Mouse (Mus musculus): ENCODE measurements around the gene Cdc73.
"Not testable (repeated sequence)": the region's sequence is repeated elsewhere in the genome, so short reads cannot be mapped to it uniquely, and the experiment has no call there.

Cdc73 gene

DNA sequence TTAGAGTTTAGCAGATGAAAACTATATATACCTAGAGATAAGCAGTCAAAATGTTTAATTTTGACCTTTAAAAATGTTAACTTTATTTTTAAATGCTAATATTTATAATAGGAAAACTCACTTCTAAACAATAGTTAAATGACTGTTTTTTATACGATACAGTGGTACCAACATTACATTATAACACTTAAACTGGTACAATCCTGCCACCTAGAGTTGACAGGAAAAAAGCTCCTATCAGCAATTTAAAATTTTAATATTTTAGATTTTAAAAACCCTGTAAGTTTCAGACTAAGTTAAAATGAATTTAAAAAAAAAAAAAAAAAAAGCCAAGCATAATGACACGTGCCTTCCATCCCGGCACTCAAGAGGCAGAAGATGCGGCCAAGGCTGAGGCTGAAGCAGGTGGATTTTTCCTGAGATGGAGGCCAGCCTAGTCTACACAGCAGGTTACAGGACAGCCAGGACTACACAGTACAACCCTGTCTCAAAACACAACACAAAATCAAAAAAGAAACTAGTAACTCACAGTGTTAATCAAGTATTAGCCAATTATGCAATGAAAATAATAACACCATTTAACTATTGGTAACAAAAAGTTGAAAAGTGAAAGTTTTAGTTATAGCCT is 26.8 kb downstream of the Cdc73 start:
- DNase-seq: no peak

DNA sequence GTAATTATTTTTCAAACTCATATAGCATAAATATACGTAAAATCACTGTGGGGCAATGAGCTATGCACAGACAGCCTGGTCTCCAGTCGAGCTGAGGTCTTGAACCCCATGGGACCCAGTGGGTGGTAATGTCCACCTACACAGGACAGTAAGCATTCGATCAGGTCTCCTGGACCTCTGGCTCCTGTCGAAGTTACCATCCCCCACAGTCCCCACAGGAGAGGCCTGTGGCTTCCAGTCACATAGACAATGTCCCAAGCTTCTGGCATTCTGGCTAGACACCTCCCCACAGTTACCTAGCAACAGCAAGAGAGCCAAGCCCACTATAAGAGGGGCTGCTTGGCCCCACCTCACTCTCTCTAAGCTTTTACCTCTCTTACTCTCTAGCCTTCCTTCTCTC is 37.9 kb downstream of the Cdc73 start:
- not testable (repeated sequence) for DNase-seq

DNA sequence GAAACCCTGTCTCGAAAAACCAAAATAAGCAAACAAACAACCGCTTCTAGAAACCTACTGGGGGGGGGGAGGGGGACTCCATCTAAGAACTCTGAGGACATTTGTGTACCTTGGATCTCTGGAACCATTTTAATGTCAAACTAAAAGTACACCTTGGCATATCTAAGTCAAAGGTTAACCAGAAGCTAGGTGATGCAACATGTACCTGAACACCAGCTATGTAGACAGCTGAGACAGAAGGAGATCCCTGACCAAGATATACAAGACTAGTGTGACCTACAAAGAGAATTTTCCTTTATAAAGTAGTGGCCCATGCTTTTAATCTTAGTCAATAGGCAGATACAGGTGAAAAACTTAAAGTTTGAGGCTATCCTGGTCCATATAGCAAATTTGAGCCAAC is 39.5 kb downstream of the Cdc73 start:
- DNase-seq: no peak

DNA sequence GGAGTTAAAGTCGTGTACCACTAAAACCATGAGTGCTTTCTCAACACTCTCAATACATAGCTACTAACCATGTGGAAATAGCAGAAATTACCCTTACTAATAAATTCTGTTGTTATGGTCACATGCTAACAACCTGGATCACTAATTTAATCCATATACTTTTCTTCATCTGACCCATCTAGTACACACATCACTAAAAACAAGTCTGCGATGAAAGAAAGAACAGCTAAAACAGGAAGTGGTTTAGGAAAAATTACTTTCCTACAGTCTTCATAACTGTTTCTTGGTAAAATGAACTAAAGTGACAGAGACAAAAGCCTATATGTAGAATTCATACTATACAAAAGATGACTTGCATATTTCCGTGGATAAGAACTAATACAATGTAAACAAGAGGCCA is 49.0 kb downstream of the Cdc73 start:
- no peak for DNase-seq

DNA sequence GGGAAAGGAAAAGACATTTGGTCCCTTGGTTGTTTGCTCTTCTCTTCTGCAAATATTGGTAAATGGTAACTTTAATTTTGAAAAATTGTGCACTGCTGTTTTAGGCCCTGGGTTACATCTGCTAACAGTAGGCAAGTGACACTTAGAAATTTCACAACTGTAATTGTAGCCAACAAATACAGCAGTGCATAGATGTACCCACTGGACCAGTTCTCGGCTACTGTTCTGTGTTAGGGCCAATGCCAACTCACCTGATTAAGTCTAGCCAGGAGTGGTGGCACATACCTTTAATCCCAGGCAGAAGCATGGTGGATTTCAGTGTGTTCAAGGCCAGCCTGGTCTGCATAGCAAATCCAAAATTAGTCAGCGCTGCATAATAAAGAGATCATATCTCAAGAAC is 52.4 kb downstream of the Cdc73 start:
- no peak for DNase-seq

DNA sequence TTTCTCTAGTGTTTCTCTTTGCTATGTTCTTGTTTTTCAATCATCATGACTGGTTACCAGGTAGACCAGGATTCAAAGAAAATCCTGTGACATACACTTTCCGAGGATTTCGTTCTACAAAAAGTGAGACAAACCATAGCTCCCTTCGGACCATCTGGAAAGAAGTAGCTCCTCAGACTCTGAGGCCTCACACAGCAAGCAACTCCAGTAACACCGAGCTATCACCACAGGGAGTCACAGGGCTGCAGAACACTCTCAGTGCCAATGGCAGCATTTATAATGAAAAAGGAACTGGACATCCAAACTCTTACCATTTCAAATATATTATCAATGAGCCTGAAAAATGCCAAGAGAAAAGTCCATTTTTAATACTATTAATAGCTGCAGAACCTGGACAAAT is 56.5 kb downstream of the Cdc73 start:
- no peak for DNase-seq

DNA sequence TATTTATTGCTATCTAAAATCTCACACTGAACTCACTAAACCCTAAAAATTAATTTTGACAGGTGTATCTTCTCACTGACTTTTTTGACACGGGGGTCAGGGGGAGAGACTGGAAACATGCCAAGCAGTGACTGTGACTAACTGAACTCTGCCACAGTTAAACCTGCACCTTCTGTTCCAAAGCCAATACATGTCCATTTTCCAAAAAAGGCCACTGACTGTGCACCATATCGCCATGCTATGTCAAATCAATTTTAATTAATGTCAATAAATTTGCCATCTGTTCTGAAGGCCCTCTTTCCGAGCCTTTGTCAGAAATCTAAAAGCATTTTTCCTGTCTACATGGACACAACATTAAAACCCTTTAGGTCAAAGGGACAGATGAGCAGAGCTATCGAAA is 57.3 kb downstream of the Cdc73 start:
- DNase-seq: no peak

DNA sequence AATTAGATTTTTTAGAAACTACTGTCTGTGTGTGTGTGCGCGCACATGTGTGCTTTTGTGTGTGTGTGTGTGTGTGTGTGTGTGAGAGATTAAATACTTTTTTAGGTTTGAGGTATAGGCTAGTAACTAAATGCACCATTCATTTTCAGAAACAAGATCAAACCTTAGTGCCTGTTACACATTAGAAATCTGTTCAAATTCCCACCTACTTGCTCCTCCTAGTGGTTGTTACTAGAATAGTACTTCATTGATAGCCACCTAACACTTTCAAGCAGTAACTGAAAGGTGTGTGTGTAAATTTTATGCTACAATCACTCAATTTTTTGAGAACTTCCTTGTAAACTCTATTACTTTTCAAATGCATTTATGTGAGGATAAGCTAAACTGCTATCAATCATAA is 58.5 kb downstream of the Cdc73 start:
- peak in 1 of 2 experiments; percentile 11 for DNase-seq

DNA sequence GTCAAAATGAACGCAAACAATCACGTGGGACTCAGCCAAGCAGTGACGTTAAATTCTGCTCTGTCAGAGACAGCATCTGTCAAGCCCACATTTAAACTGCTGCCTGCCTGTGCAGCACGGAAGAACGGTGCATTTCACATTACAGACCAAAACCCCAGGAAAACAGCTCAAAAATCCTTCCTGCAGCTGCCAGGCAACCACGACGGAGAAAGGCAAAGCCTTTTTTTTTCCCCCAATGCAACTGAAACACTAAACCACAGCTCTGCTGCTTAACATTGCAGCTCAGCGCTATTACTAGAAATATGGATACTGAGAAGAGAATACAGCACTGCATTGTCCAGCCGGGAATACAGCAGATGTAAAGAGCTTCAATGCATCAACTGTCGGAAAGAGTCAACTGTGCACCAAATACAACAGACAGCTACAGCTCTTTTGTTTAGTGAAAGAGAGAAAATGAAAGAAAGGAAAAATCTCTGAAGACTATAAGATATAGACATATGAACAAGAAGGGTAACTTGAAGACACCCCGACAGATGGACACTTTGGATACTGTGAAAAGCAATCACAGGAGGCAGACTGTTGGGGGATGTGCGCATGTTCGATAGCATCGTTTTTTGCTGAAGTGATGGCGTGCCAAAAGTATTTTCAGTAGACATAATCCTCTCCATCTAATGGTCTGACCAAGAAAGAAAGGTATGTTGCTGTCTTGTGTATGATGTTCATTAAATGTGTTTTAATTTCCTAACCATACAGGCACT is 61.9 kb downstream of the Cdc73 start, which contains the start of gene B3galt2:
Gene B3galt2 (plus strand): TSS at position 15 of the 758 bp plus-strand sequence.
- no peak for DNase-seq

DNA sequence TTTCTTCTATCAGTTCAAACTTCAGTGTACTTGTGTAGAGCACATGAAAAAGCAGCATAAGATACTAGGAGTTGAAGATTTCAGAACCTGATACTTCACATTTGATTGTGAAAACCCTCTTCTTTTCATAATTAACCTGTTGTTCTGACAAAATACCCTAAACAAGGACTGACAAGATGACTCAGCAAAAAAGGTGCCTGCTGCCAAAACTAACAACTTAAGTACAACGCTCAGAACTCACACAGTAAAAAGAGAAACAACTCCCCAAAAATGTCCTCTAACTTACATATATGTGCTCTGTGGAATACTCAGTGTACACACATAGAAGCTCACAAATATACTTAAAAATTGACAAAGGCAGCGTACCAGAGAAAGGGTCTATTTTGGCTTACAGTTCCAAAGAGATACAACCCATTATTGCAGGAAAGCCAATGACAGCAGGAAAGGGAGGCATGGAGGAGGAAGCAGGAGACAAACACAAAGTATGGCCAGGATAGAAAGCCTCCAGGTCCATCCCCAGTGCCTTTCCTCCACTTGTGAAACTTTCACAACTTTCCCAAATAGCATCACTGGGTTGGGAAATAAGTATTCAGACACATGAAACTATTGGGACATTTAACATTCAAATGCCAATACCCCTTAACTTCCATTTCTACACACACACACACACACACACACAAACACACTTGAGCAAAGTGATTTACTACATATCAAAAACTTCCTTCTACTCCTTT is 69.7 kb downstream of the Cdc73 start:
- DNase-seq: no peak

DNA sequence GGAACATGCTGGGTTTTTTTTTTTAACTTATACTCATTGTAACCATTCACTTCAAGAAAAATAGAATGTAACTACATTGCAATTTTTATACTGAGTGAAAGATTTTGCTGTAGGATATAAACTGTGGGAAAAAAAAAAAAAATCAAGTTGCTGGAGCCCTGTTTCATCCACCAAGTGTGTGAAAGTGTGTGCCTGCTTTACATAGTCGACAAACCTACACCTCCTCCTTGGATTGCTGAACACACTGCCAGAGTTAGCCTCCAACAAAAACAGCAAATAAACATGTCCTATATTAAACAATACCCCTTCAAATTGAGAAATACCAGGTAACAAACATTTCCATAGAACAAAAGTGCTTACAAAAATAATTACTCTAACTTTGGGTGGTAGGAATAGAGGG is 70.3 kb downstream of the Cdc73 start:
- DNase-seq: no peak

DNA sequence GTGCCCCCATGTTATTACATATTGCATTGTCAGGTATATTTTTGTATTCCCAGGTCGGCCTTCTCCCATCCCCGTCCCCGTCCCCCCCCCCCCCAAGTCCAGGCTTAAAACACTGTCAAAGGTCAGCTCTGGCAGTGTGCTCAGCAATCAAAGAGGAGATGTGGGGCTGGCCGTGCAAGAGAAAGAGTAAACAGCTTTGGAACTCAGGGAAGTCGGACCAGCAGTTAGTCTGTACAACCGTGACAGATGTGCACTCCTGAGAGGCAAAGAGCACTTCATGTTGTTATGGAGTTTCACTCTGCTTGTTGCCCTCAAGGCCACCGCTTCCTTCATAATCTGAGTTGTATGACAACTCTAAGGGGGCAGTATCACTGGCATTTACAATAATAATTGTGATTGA is 71.4 kb downstream of the Cdc73 start:
- no peak for DNase-seq

DNA sequence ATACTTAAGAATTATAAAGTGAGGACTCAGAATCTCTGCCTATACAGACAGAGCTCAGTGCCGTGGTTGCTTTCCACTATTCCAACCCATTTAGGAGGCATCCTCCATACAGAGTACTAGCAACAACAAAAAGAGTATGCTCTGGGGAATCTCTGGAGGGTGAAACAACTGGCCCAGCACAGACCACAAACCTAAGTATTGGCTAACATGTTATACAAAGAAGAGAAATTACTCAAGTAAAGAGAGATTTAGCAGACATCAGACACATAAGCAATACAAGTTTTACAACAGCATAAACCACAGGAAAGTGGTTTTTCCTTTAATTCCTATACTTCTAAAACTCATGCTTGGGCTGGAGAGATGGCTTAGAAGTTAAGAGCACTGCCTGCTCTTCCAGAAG is 80.1 kb downstream of the Cdc73 start:
- no peak for DNase-seq

DNA sequence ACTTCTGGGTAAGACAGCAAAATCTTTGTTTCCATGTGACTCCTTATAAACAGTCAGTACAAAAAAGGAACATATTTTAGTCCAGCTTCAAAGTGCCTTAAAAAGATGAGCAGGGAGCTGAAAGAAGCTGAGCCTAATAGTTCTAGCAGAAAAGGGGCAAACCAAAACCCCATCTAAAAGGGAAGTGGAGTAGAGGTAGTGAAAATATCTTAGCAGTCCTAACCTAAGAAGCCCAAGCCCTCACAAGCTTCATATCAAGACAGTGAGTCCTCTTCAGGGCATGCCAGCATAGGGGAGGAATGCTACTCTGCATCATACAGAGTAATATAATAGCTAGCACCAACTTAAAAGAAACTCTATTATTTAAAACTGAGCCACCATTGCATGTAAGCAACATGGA is 80.8 kb downstream of the Cdc73 start:
- DNase-seq: no peak

DNA sequence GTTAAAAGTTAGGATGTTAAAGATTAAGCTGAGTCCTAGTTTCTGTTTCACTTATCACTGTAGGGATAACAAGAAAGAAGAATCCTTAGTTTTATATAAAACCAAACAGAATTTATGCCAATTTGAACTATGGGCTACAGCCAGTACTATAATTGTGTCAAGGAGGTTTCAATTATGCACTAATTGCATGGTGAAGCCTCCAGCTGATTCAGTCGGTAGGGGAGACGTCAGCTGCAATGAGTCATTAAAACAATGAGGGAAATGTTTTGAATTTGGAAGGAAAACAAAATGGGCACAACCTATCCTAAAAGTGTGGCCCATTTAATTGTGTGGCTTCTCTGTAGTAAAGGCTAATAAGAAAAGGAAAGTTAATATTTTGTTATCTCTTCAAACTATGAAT is 82.9 kb downstream of the Cdc73 start:
- DNase-seq: no peak

DNA sequence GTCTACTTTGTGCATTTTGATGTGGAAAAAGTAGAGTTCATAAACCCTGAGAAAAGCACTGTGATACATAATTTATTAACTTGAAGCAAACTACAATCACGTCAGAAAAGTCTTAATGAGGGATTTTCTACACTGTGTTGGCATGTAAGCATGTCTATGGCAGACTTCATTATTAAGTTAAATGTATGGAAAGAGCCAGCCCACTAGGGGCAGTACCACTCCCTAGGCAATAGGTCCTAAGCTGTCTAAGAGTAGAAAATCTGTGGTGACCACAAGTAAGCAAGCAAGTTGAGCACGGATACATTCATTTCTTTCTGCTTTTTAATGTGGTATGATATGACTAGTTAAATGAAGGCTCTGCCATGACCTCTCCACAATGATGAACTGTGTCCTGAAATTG is 89.8 kb downstream of the Cdc73 start:
- no peak for DNase-seq

DNA sequence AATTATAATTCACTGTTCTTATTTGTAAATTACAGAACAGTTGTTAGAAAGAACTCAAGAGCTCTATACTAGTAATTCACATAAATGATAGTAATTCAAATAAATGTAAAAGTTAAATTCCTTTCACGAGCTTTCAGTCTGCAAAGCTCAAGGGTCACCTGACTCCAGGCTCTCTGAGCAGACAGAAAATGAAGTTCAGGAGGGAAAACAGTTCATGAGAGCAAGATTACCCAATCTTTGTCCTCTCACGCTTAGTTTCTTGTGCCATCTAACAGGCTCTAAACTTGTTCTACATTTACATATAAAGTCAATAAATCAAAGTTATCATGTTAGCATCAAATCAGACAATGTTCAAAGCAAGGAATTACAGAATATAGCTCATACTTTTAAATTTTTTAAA is 93.8 kb downstream of the Cdc73 start:
- no peak for DNase-seq

DNA sequence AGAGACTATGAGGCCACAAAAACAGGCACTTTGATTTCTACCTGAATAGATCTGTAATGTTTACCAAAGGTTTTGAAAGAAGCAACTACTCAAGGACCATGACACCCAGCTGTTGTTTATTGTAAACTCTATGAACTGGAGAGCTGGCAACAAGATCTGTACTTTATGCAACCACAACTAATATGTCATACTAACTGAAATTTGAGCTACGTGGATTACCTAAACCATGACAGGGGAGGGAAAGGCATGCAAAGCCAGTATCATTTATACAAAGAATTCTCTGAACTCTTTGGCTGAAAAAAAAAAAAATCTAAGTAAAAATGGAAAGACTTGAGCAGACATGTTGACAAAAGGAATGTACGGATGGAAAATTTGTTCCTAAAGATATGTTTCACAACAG is 105.8 kb downstream of the Cdc73 start:
- no peak for DNase-seq

DNA sequence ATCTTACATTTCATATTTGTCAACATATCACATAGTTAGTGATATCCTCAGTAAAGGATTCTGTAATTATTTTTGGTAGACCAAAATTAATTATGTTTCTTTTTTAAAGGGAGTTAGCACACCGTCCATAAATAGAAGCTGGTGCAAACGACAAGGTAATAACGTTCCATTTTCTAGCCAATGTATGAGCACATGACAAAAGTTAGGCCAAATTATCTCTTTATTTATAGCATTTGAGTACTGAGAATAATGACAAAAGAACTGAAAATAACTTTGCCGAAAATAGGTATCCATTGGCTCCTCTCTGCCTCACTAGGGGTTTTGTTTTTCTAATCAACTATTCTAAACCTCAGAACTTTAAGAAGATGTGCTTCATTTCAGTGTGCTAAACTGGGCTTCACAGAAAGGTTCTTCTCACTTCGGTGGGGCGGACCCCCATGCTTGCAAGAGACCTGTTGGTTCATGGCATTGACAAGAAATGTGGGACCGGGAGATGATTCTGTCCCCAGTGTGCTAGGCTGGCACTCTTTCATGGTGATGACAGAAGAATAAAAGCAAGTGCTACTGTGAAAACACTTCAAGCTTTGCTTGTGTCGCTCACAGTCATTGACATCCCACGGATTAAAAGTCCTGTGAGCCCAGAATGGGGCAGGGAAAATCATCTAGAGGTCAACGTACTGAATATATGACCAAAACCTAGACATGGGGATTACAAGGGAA is 125.7 kb downstream of the Cdc73 start:
- no peak for DNase-seq

DNA sequence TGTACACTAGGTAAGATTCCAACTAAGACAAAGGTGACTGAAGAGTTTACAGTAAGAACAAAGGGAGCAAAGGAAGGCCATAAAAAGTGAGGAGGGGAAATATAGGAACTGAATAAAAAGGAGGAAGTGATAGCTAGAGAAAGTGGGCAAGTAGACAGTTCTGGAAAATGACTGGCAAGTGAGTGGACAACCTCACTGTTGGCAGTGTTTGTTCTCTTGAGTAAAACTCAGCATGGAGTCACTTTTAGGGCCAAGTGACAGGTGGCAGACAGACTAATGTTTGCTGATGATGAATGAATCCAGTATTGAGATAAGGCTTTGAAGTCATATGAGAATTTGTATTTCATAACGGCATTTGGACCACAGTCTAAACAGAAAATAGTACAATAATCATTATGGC is 144.5 kb downstream of the Cdc73 start:
- no peak for DNase-seq

DNA sequence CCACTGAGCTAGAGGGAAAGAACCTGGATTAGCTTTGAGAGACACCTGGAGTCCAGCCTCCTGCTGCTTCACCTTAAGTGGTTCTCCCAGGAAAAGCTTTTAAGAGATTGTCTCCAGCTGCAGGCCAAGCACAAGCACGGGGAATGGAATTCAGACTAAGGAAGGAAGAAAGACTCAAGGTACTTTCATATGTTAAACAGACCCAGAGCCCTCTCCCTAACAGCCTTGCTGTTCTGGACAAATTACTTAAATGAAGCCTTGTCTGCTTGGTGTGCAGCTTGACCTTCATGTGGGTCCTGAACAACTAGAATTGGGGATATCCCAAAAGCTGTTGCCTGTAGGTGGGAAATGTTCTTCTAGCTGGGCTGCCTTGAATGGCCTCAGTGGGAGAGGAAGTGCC is 147.2 kb downstream of the Cdc73 start:
- DNase-seq: no peak

DNA sequence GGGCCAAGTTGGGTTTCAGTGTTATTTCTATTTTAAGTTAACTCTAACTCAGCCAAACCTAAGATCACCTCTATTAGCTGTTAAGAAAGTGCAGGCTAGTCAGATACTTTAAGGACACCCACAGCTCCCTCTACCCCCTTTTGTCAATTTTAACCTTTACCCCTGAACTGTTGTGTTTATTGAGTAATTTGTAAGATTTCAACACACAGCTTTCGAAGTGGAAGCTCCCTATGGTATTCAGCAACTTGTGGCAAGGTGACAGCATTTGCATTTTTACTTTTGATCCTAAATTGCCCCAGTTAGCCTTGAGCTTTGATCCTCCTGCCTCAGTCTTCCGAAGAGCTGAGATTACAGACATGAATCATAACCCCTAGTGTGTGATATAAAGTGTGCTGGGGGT is 148.1 kb downstream of the Cdc73 start:
- DNase-seq: no peak
